Mouse (Mus musculus) retina, postnatal 7 days (tissue): ENCODE data around the gene Paqr8.

Experiments
- DNase-seq: peaks from one replicate; pipeline ENCODE4 v3.0.0-alpha.2; 2012; ENCODE audit warnings: low read depth, low spot score

Gene Paqr8

DNA sequence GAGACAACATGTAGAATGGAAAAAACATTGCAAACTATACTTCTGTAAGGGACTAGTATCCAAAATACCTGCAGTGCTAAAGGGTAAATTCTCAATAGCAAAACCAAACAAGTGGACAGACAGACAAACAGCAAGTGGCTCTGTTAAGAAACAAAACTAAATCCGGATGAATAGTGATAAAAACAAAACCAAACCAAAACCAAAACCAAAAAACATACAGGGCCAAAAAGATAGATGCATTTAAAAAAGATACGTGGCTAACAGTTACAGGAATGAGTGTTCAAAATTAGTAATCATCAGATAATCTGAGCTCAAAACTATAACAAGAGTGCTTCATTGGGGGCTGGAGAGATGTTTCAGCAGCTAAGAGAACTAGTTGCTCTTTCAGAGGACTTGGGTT lies 79.2 kb downstream of the Paqr8 start:
- no peak for DNase-seq

DNA sequence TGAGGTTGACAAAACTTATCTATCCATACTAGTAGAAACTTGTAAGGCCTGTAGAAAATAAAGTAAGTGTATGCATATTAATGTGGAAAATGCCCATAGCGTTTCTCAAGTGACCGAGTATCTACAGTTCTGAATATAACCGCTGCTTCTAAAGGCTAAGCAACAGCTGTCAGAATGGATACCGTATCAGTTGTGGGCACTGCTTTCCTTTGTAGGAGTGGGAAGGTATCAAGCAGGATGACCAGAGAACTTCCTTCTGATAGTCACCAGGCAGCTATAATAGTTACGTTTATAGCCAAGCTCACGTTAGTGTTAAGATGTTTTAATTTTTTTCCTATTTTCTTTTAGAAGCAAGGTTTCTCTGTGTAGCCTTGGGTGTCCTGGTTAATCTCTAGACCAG lies 83.0 kb downstream of the Paqr8 start:
- no peak for DNase-seq

DNA sequence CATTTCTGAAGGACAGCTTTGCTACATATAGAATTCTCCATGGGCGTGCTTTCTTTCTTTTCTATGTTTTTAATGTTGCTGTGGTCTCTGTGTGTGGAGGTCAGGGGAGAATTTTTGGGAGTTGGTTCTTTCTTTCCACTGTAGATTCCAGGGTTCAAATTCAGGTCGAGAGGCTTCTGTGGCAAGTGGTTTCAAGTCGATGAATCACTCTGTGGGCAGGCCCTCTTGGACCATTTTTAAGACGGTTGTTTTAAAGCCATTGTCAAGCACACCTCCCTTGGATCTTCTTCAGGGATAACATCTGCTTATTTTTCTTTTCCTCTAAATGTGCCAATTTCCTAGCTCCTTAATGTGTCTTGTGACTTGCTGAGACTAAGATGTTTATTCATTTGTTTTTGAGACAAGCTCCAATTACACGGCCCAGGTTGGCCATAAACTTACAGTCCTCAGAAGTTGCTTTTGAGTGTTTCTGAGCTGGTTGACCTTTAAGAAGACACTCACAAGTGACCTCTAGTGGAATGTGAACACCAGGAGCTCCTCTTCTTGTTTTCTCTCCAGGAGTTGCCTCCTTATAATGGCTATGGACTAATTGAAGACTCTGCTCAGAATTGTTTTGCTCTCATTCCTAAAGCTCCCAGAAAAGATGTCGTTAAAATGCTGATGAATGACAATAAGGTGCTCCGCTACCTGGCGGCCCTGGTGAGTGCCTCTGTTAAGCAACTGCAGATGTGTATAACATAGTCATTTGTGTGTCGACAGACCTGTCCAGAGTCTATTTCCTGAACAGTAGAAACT lies 84.1 kb downstream of the Paqr8 start:
- DNase-seq, result no peak

DNA sequence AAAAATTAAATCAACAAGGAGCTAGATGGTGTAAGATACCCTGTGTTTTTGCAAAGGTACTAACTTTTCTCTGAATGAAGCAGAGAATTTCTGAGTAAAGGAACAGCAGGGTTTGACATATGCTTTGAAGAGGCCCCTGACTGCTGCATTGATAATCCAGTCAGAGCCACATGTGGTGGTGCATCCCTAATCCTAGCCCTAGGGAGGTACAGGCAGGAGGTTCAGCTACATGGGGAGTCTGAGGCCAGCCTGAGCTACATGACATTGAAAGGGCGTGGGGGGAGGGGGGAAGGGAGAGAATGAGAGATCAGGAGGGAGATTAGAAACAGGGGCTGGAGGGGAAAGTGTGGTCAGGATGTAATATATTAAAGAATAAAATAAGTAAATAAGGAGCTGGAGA lies 90.1 kb downstream of the Paqr8 start:
- DNase-seq, result no peak

DNA sequence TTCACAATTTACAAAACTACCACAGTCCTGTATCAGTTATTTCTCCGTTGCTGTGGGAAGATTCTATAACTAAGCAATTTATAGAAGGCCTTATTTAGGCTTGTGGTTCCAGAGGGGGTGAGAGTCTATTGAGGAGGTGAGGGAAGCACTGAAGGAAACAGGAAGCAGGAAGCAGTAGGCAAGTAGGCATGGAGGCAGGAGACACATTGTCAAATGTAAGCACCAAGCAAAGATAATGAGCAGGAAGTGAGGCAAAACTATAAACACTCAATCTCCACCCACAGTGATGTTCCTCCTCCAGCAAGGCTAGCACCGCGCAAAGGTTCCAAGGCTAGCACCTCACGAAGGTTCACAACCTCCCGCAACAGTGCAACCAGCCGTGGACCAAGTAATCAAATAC lies 91.4 kb downstream of the Paqr8 start:
- no peak for DNase-seq

DNA sequence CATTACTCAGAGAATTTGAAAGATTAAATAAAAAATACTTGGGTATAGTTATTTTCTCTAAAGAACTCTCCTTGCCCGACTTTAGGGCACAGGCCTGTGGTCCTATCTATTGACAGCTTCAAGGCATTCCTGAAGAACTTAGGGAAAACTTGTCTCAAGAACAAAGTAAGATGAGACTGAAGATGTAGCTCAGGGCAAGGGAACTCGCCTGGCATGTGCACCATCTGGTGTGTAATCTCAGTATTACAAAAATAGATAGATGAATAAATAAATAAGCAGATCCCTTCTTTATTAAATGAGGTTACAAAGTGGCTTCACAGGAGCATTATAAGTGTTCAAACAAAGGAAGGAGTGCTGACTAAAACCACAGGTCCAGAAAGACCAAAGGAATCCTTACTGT lies 93.7 kb downstream of the Paqr8 start:
- no peak for DNase-seq

DNA sequence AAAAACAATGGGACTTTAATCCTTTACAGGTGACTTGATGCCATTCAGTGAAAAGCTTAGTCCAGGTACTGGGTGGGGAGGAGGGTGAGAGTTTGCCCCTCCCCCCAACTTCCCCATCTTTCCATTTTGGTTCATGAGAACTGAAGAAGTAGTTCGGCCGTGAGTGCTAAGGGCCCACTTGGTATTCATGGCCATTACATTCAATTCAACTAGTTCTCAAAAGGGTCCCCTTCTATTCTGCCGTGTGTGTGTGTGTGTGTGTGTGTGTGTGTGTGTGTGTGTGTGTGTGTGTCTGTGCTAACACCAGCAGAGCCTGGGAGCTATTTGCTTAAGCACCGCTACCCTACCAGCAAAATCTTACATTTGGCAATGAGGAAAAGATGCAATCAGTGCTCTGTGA lies 94.2 kb downstream of the Paqr8 start:
- DNase-seq, result no peak

DNA sequence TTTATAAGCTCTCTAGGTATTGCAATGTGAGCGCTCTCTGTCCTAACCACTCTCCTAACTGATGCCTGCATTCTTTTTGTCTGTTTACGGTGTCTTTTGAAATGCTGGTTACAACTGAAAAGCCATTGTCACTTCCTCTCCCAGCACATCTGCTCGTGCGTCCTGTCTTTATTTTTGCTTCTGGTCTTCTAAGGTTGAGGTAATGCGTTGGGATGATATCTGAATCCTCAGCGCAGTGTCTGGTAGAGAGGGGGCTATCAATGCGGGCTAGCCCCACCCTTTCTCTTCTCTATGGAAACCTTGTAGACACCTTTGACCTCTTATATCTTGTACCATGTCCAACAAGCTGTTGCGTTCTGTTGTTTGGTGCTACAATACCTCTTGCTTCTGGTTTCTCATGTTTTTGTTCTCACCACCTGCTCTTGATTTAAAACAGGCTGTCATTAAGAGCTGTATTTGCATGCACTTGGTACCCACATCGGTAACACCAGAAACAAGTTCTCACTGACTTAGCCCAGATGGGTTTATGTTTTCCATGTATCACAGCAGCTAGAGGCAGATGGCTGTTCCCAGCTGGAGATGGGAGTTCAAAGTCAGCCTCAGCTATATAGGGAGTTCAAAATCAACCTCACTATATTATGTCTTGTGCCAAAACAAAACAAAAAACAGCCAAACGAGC lies 96.1 kb downstream of the Paqr8 start:
- DNase-seq, result no peak
